Mouse (Mus musculus): ENCODE measurements around the gene Rap1gds1. TPM values are rescaled to one million over a fixed set of nuclear protein-coding genes. Genes with fewer than 3 reads are reported as not detected.

Rap1gds1 gene
- polyA plus RNA-seq, 1 experiment from 2014 or later, result 89.0 TPM

- Histone ChIP-seq H3K27ac (ENCODE audit: low read depth, low read length) (no peak overlapping the region), H3K4me1 (ENCODE audit: control insufficient read depth, insufficient read depth, low read length) (no peaks in the 10 kb centered on the region), H3K4me3 (ENCODE audit: low read depth, low read length) (no peak overlapping the region), H3K9me3 (ENCODE audit: control insufficient read depth, low read length) (no peaks in the 10 kb centered on the region), H3K4me2 (ENCODE audit: low read depth) (no peak overlapping the region), H3K27me3 (ENCODE audit: control insufficient read depth, insufficient read depth, low read length) (no peaks in the 10 kb centered on the region), H3K9ac (ENCODE audit: low read length) (no peak overlapping the region), H3K36me3 (ENCODE audit: control insufficient read depth, insufficient read depth, low read length) (no peaks in the 10 kb centered on the region)
- DNase-seq (ENCODE audit: low spot score) (no peak), ATAC-seq (ENCODE audit: insufficient read depth, low FRiP score, low TSS enrichment) (no peak)
- 89% methylated on average over 1 of the region's 1 CpGs for WGBS
Observed at GRCm38 (mm10) chr3:139101941-139102340, 26.9 kb upstream of the Rap1gds1 start.

DNA sequence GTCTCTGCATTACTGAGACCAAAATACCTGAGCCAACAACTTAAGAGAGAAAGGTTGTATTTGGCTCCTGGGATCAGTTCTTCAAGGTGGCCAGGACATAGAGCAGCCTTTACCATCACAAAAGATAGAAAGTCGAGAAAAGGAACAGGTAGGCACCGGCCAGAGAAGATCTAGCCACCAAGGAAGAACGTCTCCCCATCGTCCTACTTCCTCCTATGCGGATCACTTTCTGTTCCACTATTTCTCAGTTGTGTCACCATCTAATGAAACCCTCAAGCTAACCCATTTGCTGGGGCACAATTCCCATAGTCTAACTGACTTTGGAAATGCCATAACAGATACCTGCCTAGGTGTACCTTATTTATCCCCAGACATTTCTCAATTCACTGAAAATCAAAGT lies 24.3 kb upstream of the Rap1gds1 start:
- no peaks in the 10 kb centered on the region for H3K36me3 ChIP-seq (ENCODE audit: control insufficient read depth, insufficient read depth, low read length)
- no peak overlapping the region for H3K4me3 ChIP-seq (ENCODE audit: low read depth, low read length)
- H3K27ac ChIP-seq (ENCODE audit: low read depth, low read length), result no peak overlapping the region
- no peak overlapping the region for H3K9ac ChIP-seq (ENCODE audit: low read length)
- H3K9me3 ChIP-seq (ENCODE audit: control insufficient read depth, low read length), result no peaks in the 10 kb centered on the region
- WGBS, result 89% methylated on average over 5 of the region's 5 CpGs
- H3K4me1 ChIP-seq (ENCODE audit: control insufficient read depth, insufficient read depth, low read length), result no peaks in the 10 kb centered on the region
- H3K27me3 ChIP-seq (ENCODE audit: control insufficient read depth, insufficient read depth, low read length), result no peaks in the 10 kb centered on the region
- no peak overlapping the region for H3K4me2 ChIP-seq (ENCODE audit: low read depth)
- DNase-seq (ENCODE audit: low spot score), result no peak
- no peak for ATAC-seq (ENCODE audit: insufficient read depth, low FRiP score, low TSS enrichment)

DNA sequence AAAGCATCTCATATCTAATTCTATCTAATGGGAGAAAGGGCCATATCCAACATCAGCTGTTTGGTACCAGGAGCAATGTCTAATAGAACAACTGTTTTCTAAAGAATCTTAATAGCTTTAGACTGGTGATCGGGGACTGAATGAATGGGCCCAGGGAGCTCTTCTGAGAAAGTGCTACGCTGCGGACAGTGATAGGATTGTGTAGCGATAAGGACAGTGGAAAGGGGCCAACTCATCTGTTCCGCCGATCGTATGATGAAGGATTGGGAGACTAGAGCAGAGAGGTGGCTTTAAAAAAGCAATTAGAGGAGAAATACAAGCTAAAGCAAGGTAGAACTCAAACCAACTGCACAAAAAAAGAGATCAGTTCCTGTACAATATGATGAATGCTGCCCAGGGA lies 20.9 kb upstream of the Rap1gds1 start:
- no peaks in the 10 kb centered on the region for H3K27me3 ChIP-seq (ENCODE audit: control insufficient read depth, insufficient read depth, low read length)
- H3K4me3 ChIP-seq (ENCODE audit: low read depth, low read length), result no peak overlapping the region
- H3K4me1 ChIP-seq (ENCODE audit: control insufficient read depth, insufficient read depth, low read length), result no peaks in the 10 kb centered on the region
- 91% methylated on average over 7 of the region's 7 CpGs for WGBS
- H3K9ac ChIP-seq (ENCODE audit: low read length), result no peak overlapping the region
- DNase-seq (ENCODE audit: low spot score), result no peak
- H3K27ac ChIP-seq (ENCODE audit: low read depth, low read length), result no peak overlapping the region
- no peak overlapping the region for H3K4me2 ChIP-seq (ENCODE audit: low read depth)
- H3K9me3 ChIP-seq (ENCODE audit: control insufficient read depth, low read length), result no peaks in the 10 kb centered on the region
- no peaks in the 10 kb centered on the region for H3K36me3 ChIP-seq (ENCODE audit: control insufficient read depth, insufficient read depth, low read length)
- ATAC-seq (ENCODE audit: insufficient read depth, low FRiP score, low TSS enrichment), result no peak

- H3K4me1 ChIP-seq (ENCODE audit: control insufficient read depth, insufficient read depth, low read length), result no peaks in the 10 kb centered on the region
- DNase-seq (ENCODE audit: low spot score) (no peak), ATAC-seq (ENCODE audit: insufficient read depth, low FRiP score, low TSS enrichment) (no peak)
- no peak overlapping the region for H3K4me3 ChIP-seq (ENCODE audit: low read depth, low read length)
- no peak overlapping the region for H3K27ac ChIP-seq (ENCODE audit: low read depth, low read length)
- WGBS, result 74% methylated on average over 3 of the region's 3 CpGs
- no peaks in the 10 kb centered on the region for H3K27me3 ChIP-seq (ENCODE audit: control insufficient read depth, insufficient read depth, low read length)
- H3K4me2 ChIP-seq (ENCODE audit: low read depth), result no peak overlapping the region
- H3K9me3 ChIP-seq (ENCODE audit: control insufficient read depth, low read length), result 0 out of 2 replicates have a peak, but pooled peaks cover 2% of the 10 kb centered on the region
- H3K9ac ChIP-seq (ENCODE audit: low read length), result no peak overlapping the region
- H3K36me3 ChIP-seq (ENCODE audit: control insufficient read depth, insufficient read depth, low read length), result no peaks in the 10 kb centered on the region
Observed at GRCm38 (mm10) chr3:139088526-139088925, 13.5 kb upstream of the Rap1gds1 start.

DNA sequence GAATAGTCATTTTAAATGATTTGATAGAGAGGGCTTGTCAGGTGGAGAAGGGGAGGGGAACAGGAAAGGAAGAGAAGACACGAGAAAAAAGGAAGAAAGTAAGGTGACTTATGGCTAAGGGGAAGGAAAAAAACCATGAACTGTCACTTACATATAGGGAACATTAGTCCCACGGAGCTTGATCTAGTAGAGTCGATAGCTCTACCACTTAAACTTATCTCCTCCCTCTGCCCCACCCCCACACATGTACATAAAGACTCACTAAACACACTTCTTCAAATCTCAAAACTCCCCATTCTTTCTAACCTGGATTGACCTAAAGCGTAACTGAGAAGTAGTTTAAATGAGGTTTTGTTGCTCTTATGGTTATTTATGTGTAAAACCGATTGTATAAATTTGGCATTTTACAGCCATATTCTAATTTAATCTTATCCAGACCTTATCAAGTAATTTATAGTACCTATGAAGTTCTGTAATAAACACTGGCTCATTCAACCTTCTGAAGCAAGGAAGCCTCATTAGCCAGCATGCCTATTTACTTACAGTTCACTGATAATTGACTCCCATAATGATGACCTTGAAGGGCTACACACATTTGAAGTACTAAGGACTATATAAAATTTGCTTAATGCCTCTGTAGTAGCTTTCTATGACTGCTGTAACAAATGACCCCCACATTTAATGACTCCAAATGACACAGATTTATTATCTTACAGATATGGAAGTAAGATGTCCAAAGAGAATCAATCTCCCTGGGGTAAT lies 9.0 kb upstream of the Rap1gds1 start:
- 0 out of 2 replicates have a peak, but pooled peaks cover 2% of the 10 kb centered on the region for H3K9me3 ChIP-seq (ENCODE audit: control insufficient read depth, low read length)
- no peak overlapping the region for H3K4me2 ChIP-seq (ENCODE audit: low read depth)
- DNase-seq (ENCODE audit: low spot score), result no peak
- H3K27ac ChIP-seq (ENCODE audit: low read depth, low read length), result no peak overlapping the region
- H3K4me1 ChIP-seq (ENCODE audit: control insufficient read depth, insufficient read depth, low read length), result no peaks in the 10 kb centered on the region
- no peak for ATAC-seq (ENCODE audit: insufficient read depth, low FRiP score, low TSS enrichment)
- no peaks in the 10 kb centered on the region for H3K27me3 ChIP-seq (ENCODE audit: control insufficient read depth, insufficient read depth, low read length)
- no peak overlapping the region for H3K4me3 ChIP-seq (ENCODE audit: low read depth, low read length)
- 86% methylated on average over 5 of the region's 5 CpGs for WGBS
- no peaks in the 10 kb centered on the region for H3K36me3 ChIP-seq (ENCODE audit: control insufficient read depth, insufficient read depth, low read length)
- H3K9ac ChIP-seq (ENCODE audit: low read length), result no peak overlapping the region

DNA sequence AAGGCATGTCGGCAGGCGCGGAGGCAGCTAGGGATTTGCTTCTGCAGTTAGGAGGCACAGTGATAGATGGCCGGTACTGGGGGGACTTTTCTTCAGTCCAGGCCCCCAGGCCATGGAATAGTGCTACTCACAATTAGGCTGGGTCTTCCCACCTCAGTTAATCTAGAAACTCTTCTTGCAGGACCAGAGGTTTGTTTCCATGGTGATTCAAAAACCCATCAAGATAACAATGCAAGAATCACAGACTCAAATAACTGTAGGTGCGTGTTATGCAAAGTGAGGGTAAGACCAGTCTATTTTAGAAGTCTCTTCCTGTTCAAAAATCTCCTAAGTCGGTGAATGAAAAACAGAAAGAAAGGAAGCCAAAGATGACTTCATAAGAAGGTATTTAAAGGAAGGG lies 4.8 kb upstream of the Rap1gds1 start:
- H3K27me3 ChIP-seq (ENCODE audit: control insufficient read depth, insufficient read depth, low read length), result no peaks in the 10 kb centered on the region
- H3K9ac ChIP-seq (ENCODE audit: low read length), result no peak overlapping the region
- no peaks in the 10 kb centered on the region for H3K9me3 ChIP-seq (ENCODE audit: control insufficient read depth, low read length)
- no peaks in the 10 kb centered on the region for H3K36me3 ChIP-seq (ENCODE audit: control insufficient read depth, insufficient read depth, low read length)
- ATAC-seq (ENCODE audit: insufficient read depth, low FRiP score, low TSS enrichment) (no peak), DNase-seq (ENCODE audit: low spot score) (no peak)
- no peak overlapping the region for H3K4me3 ChIP-seq (ENCODE audit: low read depth, low read length)
- peaks cover 7% of the 10 kb centered on the region; the same call in 1 of the 2 replicates for H3K4me1 ChIP-seq (ENCODE audit: control insufficient read depth, insufficient read depth, low read length)
- no peak overlapping the region for H3K27ac ChIP-seq (ENCODE audit: low read depth, low read length)
- WGBS, result 92% methylated on average over 6 of the region's 6 CpGs
- no peak overlapping the region for H3K4me2 ChIP-seq (ENCODE audit: low read depth)

GRCm38 (mm10) chr3:139078010-139078409 lies 3.0 kb upstream of the Rap1gds1 start:
- no peak overlapping the region for H3K4me2 ChIP-seq (ENCODE audit: low read depth)
- no peak overlapping the region for H3K4me3 ChIP-seq (ENCODE audit: low read depth, low read length)
- H3K27ac ChIP-seq (ENCODE audit: low read depth, low read length), result no peak overlapping the region
- WGBS, result 90% methylated on average over 3 of the region's 3 CpGs
- no peak overlapping the region for H3K9ac ChIP-seq (ENCODE audit: low read length)
- ATAC-seq (ENCODE audit: insufficient read depth, low FRiP score, low TSS enrichment), result no peak
- H3K27me3 ChIP-seq (ENCODE audit: control insufficient read depth, insufficient read depth, low read length), result no peaks in the 10 kb centered on the region
- peaks cover 7% of the 10 kb centered on the region; the same call in 1 of the 2 replicates for H3K4me1 ChIP-seq (ENCODE audit: control insufficient read depth, insufficient read depth, low read length)
- no peak for DNase-seq (ENCODE audit: low spot score)
- H3K9me3 ChIP-seq (ENCODE audit: control insufficient read depth, low read length), result no peaks in the 10 kb centered on the region
- no peaks in the 10 kb centered on the region for H3K36me3 ChIP-seq (ENCODE audit: control insufficient read depth, insufficient read depth, low read length)

DNA sequence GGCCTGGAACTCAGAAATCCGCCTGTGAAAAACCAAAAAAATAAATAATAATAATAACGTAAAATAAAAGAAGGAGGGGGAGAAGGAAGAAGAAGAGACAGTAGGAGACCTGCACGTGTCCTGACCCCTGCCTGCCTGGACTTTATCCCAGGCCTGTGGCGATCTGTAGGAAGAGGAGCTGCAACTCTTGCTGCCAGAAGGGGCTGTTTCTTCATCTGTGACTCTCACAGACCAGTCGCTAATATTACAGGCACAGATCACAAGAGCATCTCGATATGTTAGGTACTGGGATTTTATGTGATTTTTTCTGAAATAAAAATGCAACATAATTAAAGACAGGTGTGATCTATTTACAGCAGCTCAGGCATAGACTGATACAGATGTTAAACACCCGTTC lies 1.1 kb upstream of the Rap1gds1 start:
- Histone ChIP-seq H3K27ac (ENCODE audit: low read depth, low read length) (no peak overlapping the region), H3K9me3 (ENCODE audit: control insufficient read depth, low read length) (no peaks in the 10 kb centered on the region), H3K4me1 (ENCODE audit: control insufficient read depth, insufficient read depth, low read length) (peaks cover 7% of the 10 kb centered on the region; the same call in 1 of the 2 replicates), H3K4me2 (ENCODE audit: low read depth) (peak overlapping the region; percentile 88), H3K4me3 (ENCODE audit: low read depth, low read length) (peak overlapping the region; percentile 92), H3K9ac (ENCODE audit: low read length) (peak overlapping the region; percentile 73), H3K27me3 (ENCODE audit: control insufficient read depth, insufficient read depth, low read length) (no peaks in the 10 kb centered on the region), H3K36me3 (ENCODE audit: control insufficient read depth, insufficient read depth, low read length) (no peaks in the 10 kb centered on the region)
- 14% methylated on average over 7 of the region's 7 CpGs for WGBS
- ATAC-seq (ENCODE audit: insufficient read depth, low FRiP score, low TSS enrichment) (no peak), DNase-seq (ENCODE audit: low spot score) (peak; percentile 13)
